Mouse (Mus musculus) retina, postnatal 1 day (tissue): ENCODE measurements around the gene Smim13.
A peak's percentile ranks its signal among the peaks of the same experiment; 100 is the strongest.
"Not testable (repeated sequence)": the region's sequence is repeated elsewhere in the genome, so short reads cannot be mapped to it uniquely, and the experiment has no call there.

Source experiments
- DNase-seq: peaks from one replicate; pipeline ENCODE4 v3.0.0-alpha.2; 2012

The Smim13 gene

DNA sequence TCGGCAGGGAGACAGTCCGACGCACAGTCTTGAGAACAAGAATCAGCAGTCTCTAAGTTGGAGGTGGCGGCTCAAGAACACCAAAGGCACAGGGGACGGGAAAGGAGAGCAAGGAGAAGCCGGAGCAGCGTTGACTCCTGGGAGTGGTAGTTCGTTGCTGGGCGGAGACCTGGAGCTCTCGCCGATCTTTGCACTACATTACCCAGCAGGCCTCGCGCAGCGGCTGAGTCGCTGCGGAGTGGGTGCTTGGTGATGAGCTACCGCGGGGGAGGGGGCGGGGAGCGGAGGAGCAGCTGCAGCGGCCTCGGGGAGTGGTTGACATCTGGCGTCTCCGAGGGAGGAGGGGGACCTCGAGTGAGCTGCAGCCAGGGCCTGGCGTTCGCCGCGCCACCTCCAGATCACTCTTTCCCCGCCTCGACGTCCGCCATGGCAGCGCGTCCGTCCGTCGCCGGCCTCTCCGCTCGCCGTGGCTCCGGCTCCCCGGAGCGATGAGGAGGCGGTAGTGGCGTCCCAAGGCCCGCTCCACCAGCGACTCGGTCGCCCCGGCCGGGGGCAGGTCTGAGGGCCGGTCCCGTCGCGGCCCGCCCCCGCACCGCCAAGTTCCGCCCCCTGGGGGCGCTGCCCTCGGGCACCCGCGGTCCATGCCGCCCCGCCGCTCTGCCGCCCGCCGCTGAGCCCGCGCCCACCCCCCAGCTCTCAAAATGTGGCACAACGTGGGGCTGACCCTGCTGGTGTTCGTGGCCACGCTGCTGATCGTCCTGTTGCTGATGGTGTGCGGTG lies at the start of gene Smim13:
Gene Smim13, plus strand, starts transcription at position 307 of the 780 bp plus-strand sequence.
- peak; percentile 99 for DNase-seq

DNA sequence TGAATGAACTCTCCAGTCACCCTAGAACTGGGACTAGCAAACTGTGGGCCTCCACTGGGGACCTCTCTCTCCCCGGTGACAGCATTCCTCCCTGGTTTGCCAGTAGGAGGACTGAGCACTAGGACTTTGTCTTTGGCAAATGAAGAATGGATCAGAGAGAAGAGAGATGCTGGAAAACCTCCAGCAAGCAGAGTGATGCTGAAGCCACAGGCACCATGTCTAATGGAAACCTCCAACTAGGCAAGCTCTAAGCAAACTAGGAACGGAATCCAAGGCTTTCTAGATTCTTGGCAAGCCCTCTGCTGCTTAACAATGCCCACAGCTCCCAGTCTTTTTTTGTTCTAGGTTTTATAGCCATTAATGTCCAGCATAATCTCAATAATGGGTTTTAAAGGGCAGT lies 48.8 kb upstream of the Smim13 start:
- no peak for DNase-seq

DNA sequence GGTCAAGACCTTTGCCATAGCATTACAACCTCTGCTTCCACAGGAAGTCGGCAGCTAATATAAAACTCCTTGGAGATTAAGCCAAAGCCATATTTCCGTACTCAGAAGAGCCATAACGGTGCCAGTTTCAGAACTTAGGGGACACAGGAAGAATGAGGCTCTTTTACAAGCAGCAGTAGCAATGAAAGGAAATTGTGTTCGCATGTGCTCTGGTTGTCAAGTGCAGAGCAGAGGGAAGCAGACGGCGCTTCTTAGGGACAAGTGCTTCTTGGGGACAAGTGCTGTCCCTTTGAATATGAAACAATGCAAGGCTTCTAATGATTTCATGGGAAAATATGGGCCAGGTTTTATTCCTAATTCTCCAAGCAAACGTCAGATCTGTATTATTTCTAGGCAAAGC lies 46.4 kb upstream of the Smim13 start:
- no peak for DNase-seq

DNA sequence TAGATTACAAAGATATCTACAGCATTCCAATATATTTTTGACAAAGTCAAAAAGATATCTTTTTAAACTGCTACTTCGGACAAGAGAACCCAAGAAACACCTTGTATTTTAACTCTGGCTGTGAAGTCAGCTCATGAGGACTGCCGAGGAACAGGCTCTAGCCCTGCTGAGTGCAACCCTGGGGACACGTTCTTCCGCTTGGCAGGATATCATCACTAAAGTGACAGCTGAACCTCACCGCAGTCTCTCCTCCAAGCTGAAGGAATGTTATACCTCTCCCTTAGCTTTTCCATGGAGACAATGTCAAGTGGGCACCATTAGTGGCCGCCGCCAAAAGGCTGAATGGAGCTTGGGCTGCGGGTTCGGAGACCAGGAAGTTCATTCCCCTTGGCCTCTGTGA lies 46.0 kb upstream of the Smim13 start:
- DNase-seq: peak; percentile 63

DNA sequence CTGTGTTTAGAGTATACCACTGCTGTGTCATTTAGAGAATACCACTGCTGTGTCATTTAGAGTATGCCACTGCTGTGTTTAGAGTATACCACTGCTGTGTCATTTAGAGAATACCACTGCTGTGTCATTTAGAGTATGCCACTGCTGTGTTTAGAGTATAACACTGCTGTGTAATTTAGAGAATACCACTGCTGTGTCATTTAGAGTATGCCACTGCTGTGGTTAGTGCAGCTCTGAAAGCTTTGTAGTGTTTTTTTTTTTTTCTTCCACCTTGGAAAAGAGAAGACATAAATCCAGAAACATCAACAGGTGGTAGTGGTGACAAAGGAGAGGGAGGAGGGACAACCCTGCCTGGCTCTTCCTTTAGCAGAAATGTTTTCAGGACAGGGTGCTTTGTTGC lies 44.1 kb upstream of the Smim13 start:
- not testable (repeated sequence) for DNase-seq

DNA sequence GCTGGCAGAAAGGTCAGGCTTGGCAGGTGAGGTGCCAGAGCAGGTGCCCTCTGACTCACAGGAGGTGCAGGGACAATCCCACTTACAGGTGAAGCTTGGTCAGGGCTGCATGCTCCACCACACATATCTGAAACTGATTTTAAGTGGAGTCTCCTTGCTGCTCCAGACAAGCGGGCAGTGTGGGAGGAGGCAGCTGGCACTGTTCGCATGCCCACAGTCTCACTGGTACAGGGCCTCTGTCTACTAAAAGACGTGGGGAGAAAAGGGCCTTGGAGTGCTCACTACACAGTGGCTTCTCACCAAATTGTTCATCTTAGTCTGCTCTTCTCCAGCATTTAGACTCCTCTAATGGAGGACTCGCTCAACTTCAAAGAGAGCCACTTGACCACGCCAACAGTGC lies 43.4 kb upstream of the Smim13 start:
- DNase-seq: no peak

DNA sequence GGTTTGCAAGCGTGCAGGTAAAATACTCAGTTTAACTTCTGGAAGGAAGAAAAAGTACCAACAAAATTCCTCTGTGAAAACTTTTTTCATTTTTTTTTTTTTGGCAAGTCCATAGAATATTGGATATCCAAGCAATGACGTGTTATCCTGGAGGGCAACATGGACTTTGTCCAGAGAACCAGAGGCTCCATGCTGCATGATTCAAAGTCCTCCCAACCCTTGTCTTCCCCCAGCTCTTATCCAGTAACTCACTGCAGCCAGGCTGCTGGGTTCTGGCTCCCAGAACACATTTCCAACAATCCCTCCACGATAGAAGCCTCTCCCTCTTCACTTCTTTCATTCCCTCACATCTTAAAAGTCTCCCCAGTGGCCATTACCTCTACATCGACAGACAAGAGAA lies 38.4 kb upstream of the Smim13 start:
- no peak for DNase-seq

DNA sequence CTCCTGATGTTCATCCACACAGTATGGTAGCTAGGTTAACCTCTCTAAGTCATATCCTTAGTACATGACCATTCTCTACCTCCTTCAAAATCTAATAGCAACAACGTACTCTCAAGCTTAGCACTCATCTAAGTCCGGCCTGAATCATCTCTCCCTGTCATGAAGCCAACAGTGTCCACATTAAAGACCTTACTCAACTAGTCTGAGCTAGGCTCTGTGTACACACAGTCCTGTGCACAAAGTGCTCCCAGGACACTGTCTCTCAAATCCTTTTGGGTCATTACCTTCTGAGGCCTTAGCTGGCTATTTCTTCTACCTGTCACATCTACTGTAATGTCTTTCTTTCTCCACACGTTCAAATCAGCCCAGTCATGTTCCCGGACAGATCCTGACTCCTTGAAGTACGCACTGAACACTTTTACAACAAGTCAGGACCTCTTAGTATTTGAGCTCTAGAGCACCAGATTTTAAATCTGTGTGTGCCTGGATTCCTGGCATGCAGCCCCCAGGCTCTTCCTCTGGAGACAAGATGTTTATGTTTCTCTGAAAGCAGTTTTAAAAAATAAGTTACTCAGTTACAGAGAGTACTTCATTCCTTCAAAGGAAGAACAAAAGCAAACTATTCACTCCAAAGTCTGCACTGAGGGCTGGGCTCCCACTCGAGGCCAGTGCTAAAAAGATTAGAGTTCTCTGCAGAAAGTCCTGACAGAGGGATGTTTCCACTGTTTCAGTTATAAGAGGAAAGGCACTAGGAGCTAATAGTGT lies 36.9 kb upstream of the Smim13 start:
- DNase-seq: no peak

DNA sequence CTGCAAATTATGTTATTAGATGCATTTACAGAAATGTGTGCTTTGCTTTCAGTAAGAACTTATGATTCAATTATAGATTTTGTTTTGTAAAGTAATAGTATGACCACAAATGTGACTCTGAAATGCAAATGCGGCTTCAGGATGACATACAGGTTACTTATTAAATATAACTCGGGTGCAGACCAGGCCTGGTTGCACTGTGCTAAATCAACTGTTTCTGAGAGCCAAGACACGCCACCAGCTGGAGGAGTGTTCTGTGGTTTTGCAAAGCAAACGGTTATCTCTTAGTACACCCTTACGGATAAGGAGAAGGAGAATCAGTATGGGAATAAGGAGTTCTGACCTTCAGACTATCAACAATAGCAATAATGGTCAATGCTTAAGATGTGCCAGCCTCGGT lies 34.0 kb upstream of the Smim13 start:
- DNase-seq: no peak

DNA sequence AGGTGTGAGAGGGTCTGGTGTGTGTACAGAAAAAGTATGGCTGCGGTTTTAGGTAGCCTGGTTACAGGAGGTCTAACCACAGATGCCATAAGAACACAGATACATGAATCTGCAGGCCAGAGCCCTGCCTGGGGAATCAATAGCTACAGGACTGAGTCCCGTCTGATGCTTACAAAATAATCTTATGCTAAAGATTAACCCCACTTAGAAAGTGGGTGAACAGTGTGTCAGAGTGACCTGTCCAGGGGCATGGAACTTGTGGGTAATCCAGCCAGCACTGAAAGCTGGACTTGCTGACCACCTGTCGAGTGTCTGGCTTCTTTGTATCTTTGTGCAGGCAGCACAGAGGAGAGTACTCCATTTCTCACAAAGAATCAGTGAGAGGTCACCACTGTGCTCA lies 33.4 kb upstream of the Smim13 start:
- peak; percentile 64 for DNase-seq

DNA sequence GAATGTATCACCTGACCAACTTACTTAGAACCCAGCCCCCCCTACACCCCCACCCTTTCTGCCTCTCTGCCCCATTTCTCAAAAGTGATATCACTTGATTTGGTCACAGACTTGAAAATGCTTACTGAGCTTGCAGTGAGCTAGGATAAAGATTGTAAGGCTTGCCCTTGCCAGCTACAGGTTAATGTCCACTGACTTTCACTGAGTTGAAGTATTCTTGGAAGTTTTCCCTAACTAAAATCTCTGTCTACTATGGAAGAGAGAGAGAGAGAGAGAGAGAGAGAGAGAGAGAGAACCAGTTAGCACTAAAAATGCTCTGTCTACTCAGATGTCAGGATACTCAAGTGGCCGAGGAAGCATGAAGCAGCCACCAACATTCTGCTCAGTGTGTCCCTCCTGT lies 30.6 kb upstream of the Smim13 start:
- no peak for DNase-seq

DNA sequence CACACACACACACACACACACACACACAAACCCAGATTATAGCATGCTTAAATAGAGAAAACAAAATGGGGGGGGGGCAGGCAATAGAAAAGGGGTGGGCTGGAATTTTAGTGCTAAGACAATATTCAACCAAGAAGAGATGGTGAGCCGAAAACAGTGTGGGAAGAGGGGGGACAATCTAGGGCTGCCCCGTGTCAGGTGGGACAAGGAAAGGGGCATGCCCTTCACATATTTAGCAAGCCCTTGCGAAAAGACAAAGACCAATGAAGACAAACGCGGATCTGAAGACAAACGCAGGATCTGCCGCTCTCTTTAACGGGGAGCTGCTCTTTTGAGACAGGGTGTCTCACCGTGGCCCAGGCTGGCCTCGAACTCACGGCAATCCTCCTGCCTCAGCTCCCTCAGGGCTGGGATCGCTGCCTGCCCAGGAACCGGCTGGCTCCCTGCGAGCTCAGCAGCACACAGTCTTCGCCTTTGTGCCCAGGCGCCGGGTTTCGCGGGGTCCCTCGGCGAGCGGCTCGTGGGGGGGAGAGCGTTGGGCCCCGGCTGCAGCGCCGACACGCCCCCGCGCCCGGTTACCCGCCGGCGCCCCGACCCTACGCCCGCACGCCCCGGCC lies 29.8 kb upstream of the Smim13 start:
- no peak for DNase-seq

DNA sequence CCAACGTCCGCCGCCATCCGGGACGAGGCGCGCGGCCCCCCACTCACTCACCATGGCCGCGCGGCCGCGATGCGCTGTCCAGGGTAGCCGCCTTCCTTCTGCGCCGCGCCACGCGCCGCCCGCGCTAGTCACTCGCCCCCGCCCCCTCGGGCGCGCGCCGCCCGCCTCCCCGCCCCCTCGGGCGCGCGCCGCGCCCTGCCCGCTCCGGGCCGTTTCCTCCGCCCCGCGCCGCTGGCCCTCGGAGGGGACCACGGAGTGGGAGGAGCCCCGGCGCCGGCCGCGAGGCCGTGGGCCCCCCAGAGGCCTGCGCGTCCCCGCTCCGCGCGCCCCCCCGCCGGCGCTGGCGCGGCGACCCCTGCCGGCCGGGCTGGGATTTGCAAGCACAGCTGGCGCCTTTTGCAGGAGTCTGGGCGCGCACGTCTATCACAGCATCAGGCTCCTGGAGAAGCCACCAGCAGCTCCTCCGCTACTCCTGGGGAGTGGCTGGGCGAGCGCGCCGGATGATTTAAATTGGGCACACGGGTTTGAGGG lies 29.3 kb upstream of the Smim13 start, which contains the start of gene Elovl2:
Gene Elovl2, minus strand, starts transcription at position 102 of the 531 bp plus-strand sequence.
- peak; percentile 89 for DNase-seq

DNA sequence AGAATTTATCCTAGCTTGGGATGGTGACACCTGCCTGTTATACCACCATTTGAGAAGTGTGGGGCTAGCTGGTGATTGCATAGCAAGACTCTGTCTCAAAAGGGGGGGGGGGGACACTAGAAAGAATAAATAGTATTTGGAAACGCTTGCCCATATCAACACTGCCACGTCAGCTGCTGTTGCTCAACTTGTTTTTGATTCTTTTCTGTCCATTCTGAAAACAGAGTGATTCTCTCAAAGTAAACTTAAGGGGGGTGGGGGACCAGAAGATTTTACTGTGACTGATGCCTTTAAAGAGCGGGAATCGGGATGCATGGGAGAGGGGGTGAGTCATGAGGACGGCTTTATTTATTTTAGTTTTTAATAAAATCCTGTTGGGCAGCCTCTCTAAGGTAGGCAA lies 23.1 kb upstream of the Smim13 start:
- DNase-seq: no peak

DNA sequence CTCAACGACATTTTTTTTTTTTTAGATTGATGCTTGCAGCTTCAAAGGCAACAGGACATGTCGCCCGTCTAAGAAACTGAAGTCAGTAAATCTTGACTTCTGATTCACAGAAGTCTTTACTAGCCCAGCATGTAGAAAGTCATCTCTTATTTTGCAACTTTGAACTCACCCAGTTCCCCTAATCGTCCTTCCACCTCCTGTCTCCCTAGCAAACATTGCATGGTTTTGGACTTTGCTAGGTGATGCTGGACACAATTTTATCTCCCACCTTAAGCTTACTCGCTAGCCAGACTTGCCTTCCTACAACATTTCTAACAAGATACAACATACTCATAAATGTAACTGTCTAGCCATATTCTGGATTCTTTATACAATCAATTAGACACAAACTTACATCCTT lies 21.6 kb upstream of the Smim13 start:
- DNase-seq: no peak

DNA sequence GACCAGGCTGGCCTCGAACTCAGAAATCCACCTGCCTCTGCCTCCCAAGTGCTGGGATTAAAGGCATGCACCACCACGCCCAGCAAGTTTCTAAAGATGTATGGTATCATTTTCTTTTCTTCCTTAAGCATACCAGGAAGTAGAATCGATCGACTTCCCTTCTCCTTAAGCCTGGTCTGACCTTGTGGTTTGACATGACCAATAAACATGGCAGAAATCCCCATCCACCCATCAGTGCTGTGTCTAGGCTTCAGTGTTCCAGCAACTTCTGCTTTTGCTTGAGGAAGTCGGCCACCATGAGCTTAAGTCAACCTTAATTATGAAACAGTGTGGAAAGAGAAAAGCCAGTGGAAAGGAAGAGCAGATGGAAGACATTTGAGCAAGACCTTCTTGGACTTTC lies 19.4 kb upstream of the Smim13 start:
- DNase-seq: no peak

DNA sequence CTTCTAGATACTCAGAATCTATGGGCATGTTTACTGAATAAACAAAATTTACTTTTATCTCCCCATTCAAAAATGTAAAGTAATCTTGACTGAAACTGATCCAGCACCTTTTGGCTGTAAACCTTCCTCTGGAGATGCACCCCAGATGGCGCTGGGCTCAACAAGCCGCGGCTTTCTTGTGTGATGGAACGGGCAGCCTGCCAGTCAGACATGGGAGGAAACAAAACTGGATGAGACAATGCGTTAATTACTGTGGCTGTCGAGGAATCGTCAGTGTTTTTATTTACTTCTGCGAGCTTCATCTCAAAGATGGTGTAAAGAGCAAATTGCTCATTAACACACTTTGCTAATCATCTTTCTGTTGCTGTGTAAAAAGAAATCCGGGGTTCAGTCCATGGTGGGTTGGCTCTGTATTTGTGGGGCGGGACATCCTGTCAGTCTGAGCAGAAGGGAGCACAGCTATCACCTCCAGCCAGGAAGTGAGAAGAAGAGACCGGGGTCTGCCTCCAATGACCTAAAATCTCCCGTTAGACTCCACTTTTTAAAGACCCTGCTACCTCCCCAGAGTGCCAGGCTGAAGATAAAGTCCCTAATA lies 18.2 kb upstream of the Smim13 start:
- no peak for DNase-seq

DNA sequence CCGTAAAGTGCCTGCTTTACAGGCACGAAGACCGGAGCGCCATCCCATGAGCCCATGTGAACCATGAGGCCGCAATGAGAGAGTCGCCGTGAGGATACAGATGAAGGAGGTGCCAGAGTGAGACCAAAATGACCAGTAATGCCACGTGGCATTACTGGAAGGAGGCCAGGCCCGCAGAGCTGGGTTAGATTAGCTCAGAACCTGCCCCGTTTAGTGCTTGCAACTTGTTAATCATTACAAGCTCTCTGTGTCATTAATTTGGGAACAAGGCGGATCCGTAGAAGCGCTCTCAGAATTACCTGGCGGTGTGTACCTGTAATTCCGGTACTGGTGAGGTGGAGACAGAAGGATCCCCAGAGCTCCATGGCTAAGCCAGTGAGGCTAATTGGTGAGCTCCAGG lies 17.4 kb upstream of the Smim13 start:
- no peak for DNase-seq

DNA sequence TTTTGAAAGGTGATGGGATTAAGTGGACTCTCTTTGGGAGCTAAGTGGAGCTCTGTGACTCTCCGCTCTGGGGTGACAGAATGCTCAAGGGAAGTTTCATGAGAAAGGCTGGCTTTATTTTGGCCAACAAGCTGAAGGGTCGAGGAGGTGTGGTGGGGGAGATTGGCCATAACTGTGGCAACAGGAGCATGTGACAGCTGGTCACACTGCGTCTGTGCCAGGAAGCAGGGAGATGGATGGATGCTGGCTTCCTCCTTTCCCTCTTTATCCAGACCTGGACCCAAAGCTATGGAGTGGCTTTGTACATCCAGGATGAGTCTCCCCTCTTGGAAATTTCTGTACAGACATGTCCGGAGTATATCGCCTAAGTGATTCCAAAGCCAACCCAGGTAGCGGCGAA lies 16.4 kb upstream of the Smim13 start:
- DNase-seq: no peak

DNA sequence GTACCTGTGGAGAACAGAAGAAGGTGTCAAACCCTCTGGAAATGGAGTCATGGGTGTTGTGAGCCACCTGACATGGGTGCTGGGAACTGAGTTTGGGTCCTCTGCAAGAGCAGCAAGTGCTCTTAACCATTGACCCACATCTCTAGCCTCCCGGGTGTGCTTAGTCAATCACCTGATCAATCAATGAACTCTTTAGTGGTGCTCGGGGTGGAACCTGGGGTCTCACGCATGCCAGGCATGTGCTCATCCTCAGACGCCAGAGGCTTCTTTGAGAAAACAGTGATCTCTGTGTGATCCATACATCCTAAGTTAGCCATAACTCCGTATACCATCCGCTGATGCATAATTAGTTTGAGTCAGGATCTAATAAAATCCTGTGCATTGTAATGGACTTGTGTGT lies 14.5 kb upstream of the Smim13 start:
- DNase-seq: no peak

DNA sequence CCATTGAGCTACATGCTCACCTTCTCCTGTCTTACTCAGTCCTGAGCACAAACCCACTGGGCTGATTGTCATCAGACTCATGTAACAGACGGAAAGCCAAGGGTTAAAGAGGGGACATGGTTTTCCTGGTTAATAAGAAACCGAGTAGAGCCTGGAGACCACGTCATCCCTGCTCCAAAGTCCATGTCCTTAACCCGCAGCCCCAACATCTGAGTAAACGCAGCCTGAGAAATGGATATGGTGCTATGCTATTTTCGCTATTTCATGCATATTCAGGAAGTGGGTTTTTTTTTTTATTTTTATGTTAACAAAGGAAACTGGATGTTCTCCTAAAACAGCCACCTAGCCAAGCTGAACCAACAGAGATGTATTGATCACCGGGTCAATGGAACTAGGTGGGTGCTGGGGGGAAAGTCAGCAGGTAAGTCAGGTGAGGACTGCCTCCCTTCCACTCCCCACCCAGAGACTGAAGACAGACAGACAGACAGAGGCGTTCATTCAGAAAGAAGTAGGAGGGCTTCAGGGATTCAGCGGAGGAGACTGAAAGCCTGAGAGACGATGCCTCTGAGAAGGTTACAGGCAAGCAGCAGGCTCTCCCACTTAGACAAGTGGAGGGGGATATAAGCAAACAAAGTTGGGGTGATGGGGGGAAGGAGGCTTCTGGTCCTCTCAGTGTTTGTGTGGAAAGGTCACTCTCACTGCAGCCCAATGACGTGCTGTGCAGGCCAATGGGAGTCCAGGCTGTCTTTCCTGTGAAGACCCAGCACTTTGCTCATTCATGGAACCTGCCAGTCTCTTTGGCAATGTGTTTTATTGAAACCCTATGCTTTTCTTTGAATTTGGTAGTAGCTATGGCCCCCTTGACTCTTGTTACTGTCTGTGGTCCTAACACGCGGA lies 13.6 kb upstream of the Smim13 start:
- DNase-seq: no peak
